Mouse (Mus musculus): Measurements from ENCODE around the gene Rad51d.
A peak's percentile ranks its signal among the peaks of the same experiment; 100 is the strongest.

The Rad51d gene

DNA sequence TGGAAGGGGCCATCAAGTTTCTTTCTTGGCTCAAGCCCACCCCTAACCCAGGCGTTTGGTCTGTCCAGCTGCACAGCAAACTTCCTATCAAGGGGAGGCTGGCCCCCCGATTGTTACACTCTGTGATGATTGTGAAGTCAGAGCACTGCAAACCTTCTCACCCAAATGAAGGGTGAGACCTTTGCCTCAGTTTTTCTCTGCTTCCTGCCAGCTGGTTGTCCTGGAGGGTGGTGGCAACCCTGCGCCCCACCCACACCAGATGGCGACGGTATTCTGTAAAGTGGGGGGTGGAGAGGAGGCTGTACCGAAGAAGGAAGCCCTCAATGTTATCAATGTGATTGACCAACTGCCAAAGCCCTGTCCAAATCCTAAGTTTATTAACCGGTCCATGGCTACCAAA lies 1.5 kb upstream of the Rad51d start, which contains the start of gene Fndc8:
Gene Fndc8 (plus strand): TSS at position 189 of the 400 bp plus-strand sequence.
- no peak for DNase-seq (ENCODE audit: low spot score)

DNA sequence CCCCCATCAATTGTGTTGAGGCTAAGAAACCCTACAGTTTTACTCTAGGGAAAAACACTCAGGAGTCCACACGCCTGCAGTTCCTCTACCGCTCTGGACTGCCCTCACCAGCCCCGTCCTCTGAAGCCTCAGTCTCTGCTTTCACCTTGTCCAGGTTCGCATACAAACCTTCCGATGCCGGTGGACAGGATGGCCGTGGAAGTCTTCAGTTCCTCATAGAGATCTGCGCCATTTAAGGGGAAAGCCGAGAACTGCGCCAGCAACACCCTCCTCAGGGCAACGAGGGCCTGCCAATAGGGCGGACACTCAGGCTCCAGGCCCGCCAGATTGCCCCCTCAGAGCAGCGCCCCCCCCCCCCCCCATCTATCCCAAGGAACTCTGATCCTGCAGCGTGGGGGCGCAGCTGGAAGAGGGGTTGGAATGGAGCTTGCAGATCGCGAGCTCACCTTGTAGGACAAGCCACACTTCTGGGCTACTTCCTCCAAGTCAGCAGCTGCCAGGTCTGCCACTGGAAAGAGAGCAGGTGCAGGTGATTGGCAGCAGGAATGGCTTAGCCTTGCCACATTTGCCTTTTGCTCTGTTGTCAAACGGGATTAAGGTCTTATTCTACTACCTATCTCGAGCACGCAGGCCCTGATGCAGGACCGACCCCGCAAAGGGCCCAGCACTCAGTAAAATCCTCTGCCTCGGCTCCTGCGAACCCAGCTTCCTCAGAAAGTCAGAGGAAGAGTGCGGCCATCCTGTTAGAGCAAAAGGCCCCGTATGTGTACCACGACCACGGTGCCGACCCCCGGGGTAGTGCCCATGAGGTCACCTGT lies 681 bp downstream of the Rad51d start:
- peak; percentile 19 for DNase-seq (ENCODE audit: low spot score)

DNA sequence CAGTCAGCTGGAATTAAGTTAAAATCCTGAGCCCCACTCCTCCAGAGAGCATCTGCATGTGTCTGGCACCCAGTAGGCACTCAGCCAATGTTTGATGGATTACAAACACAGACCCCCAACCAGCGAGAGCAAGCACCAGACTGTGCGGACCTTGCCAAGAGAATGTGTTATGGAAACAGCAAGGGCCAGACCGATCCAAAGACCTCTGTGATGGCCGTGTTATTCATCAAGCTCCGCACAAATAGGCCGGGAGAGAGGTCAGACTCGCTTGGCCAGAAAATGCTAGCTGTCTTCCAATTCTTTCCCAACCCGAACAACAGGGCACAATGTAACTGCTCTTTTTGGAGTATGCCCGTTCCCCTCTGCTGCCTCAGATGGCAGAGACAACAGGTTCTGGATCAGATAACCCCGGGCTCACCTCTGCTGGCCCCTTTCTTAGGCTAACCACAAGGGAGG lies 1.9 kb downstream of the Rad51d start:
- DNase-seq (ENCODE audit: low spot score), result no peak

DNA sequence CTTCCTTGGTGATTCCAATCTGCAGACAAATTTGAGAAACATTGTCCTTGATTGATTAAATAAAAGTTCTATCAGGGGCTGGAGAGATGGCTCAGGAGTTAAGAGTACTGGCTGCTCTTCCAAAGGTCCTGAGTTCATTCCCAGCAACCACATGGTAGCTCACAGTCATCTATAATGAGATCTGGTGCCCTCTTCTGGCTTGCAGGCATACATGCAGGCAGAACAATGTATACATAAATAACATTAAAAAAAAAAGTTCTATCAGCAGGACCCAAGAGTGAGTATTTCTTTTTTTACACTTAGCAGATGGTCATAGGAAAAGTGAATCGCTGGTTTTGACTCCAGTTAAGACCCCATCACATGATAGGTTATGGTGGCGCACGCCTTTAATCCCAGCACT lies 3.9 kb downstream of the Rad51d start:
- no peak for DNase-seq (ENCODE audit: low spot score)

DNA sequence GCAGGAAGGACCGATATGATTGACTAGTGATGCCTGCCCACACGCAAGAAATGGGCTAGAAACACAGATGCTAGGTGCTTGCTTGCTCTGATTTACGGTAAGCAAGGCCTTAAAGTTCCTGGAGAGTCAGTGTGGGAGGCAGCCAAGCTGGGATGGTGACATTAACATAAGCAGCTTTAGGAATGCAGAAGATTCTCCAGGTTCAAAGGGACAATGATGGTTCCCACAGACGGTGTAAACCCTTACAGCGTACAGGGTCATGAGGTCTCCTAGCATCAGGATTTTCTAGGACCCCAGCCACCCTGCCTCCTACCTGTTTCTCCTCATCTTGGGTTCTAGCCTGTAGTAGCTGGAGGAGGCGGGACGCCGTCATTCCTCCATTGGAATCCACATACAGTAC lies 7.2 kb downstream of the Rad51d start:
- no peak for DNase-seq (ENCODE audit: low spot score)

DNA sequence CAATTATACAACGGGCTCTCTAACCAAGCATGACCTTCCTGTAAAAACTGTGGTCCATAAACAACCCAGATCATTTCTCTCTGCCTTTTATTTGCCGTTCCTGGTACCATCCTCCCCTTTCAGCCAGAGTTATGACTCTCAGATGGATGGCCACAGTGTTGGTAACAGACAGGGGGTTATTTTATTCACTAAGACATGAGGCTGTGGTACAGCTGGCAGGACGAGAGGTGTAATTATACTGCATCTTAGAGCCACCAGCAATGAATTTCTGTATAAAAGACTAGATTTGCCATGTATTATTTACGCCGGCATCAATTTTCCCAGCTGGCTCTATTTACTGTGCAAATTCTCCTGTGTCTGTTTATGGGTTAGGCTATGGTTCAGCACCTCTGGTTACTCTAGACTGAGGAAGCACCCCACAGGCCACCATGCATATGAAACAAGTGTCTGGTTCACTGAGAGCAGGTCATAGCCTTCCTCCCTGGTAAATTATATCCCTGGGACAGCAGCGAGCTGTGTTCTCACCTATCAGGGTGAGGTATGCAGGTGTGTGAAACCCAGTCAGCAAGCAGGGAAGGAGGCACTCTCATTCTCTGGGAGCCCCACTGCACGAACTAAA lies 12.6 kb downstream of the Rad51d start:
- no peak for DNase-seq (ENCODE audit: low spot score)

DNA sequence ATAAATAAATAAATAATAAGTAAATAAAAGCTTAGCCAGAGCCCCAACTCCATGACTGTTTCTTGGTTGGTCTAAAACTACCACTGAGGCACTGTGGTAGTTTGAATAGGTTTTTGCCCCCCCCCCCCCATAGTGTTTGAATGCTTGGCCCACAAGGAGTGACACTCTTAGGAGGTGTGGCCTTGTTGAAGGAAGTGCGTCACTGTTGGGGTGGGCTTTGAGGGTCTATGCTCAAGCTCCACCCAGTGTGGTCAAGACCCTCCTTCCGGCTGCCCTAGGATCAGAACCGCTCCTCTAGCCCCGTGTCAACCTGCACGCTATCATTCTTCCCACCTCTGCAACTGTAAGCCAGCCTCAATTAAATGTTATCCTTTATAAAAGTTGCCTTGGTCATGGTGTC lies 14.8 kb downstream of the Rad51d start:
- DNase-seq (ENCODE audit: low spot score), result no peak

DNA sequence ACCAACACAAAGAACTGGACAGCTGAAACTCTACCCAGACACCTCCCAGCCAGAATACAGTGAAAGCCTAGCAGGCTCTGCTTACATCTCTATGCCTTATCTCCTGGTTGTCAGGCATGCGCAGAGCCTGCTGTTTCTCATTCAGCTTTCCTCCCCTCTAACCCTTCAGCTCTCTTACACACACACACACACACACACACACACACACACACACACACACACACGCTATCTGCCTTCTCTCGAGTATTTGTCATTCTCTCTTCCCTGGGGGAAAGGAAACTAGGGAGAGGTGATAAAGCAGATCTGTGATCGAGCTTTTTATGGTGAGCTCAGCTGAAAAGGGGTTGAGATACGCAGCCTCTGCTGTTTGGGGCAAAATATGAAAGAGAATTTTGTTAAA lies 15.5 kb downstream of the Rad51d start:
- no peak for DNase-seq (ENCODE audit: low spot score)

DNA sequence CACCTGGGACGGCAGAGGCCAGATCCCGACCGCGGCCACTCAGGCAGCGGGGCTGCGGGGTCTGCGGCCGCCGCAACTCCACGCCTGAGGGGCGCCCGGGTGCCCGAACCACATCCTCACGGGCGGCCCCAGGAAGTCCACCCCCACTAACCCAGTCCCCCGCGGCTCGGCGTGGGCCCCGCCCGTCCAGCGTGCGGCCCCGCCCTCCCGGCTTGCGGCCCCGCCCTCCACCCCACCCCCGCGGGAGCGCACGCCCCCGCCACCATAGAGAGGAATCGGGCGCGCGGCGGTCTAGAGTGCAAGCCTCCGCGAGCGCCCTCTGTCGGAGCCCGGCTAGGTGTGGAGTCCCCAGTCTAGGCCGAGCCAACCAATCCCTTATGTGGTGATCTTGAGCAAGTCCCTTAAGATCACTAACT lies 19.4 kb downstream of the Rad51d start, which contains the start of gene Rffl:
Gene Rffl (minus strand): TSS at position 180 of the 416 bp plus-strand sequence.
- DNase-seq (ENCODE audit: low spot score), result peak; percentile 98

DNA sequence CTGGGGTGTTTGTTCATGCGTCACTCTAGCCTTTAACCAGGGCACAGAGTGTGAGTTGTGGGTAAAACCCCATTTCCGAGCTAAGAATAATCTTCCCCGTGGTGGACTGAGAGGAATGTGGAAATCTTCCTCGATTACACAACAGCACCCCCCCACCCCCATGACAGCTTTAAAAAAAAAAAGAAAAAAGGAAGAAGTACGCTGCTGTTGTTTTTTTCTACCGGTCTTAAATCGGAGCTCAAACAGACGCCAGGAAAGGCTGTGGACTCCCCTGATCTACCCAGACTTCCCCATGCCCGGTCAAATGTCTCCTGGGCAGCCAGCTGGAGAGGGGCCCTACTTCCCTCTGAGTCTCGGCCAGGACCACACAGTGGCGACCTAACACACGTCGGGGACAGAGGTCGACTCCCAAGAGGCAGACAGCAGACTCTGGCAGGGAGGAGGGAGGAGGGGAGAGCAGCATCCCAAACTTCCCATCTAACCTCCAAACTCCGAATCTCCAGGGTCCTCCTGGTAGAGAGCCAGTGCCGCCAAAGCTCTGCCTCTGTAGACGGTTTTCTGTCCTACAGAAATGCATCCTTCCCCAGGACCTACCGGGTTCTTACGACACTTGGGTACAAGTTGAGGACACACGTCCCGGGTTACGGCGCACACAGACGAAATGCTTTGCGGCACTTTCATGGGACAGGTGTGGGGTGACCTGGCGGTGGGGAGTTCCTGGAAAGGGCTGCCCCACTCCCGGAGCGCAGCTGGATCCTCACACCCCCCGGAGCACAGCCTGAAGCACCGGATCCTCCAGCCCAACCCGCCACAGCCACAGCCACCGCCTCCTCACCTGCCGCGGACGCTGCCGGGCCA lies 20.0 kb downstream of the Rad51d start:
- DNase-seq (ENCODE audit: low spot score), result peak; percentile 36

DNA sequence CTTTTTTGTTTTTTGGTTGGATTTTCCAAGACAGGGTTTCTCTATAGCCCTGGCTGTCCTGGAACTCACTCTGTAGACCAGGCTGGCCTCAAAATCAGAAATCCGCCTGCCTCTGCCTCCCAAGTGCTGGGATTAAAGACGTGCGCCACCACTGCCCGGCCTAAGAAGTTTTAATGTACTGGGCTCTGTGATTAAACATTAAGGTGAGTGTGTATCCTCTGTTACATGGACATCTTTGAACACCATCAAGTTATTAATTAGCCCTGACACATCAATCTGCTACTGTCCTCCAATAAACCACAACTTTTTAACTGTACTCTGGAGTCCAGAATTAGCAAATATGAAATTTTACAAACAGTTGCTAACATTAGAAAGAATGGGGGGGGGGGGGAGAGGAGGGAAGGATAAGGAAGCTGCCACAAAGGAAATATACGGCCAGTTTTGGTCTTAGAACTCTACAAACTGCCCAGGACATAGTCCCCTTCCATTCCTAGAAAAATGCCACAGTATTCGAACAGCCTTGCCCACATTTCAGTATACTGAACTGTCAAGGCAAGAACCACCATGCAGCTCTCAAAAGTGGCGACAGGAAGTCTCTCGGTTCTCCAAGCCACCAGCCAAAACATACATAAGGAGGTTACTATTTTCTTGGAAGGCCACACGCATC lies 20.8 kb downstream of the Rad51d start:
- no peak for DNase-seq (ENCODE audit: low spot score)

DNA sequence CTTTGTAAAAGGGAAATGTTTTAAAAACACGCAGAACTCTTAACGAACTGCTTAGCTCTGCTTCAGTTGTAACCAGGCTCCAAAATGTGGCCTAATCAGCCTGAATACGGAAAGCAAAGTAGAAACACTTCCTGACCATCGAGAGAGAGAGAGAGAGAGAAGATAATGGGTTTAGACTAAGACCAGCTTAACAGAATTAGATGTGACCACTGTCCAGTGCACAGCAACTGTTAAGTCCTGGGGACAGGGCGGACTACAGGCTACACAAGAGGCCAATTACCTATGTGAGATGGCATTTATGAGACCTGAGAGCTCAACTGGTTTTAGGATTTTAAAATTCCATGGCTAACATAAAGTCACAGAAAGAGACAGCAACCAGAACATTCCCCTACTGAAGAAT lies 22.5 kb downstream of the Rad51d start:
- DNase-seq (ENCODE audit: low spot score), result no peak

DNA sequence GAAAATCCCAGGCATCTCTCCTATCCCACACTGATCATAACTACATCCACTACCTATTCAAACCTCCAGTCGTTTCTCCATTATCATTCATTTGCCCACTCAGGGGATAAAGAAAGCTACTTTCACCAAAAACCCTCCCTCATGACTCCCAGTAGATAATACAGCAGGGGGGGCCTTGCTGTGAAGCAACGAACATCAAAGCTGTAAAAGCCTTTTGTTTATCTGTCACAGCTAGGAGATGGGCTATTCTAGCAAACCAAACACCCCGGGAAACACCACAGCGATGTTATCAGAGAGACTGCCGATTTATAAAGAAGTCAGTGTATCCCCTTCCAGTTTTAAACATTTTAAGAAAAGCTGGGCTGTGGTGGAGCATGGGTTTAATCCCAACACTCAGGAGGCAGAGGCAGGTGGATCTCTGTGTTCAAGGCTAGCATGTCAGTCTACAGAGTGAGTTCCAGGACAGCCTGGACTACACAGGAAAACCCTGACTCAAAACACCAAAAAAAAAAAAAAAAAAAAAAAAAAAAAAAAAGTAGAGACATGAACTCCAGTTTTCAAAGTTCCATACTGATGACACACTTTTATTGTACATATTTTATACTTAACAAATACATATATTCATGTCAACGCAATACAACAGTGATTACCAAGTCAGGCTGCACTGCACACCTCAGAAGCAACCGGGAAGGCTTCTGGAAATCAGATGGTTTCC lies 23.4 kb downstream of the Rad51d start:
- no peak for DNase-seq (ENCODE audit: low spot score)

DNA sequence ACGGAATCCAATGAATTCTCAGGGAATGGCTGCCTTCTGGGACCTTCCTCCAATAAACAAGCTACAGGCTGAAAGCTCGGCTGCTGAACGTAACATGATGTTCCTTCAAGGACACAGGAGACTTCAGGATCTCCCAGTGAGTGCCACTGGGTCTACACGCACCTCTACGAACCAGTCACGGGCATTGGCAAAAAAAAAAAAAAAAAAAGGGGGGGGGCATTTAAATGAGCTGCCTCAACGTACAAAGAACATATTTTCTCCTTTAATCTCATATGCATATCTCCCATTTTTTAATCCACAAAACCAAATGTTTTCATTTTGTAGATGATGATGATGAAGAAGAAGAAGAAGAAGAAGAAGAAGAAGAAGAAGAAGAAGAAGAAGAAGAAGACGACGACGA lies 24.5 kb downstream of the Rad51d start:
- DNase-seq (ENCODE audit: low spot score), result no peak

DNA sequence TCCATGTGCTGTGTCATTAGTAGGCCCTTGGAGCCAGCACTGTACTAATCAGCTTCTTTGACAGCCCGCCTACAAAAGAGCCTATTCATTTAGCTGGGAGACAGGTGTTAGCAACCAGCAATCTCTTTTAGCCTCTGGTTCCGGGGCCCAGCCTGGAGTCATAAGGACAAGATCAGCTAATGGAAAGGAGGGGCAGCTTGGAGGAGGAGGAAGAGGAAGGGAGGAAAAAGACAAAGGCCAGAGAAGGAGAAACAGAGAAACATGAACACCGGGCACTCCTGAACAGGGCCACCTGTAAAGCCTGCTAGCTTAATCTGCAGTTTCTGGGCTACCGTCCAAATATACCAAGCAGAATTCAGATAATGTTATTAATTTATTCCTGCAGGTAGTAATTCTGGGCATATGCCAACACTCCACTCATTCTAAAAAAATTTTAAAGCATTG lies 26.9 kb downstream of the Rad51d start:
- DNase-seq (ENCODE audit: low spot score), result no peak

DNA sequence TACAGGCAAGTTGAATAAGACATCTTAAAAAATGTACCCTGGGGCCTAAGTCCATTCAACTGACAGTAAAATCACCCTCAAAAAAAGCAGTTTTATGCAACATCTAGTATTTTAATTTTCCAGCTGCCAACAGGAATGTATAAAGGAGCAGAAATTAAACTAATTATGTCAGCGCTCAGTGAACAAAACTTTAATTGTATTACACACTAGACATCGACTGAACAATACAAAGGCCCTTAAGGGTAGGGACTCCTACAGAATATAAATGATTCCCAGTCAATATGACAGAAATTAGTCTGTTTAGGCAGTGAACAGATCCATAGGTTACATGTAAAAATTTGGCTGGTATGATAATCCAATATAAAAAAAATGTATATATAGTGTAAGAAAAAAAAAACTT lies 27.4 kb downstream of the Rad51d start:
- DNase-seq (ENCODE audit: low spot score), result no peak

DNA sequence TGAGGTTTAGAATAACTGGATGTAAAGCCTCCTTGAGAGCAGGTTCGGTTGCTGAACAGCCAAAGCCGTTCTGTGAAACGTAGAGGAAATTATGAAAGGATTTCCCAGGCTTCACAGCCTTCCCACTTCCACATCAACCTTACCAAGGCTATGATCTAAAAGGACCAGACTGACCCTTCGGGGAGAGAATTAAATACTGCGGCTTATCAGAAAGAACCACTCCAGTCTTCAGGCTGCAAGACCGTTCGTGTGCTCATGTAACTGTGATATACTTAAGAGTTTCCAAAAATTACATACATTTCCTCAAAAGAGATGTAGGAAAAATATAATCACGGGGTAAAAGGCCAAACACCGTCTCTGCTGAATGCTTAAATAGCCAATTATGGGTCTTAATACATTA lies 27.8 kb downstream of the Rad51d start:
- DNase-seq (ENCODE audit: low spot score), result no peak

DNA sequence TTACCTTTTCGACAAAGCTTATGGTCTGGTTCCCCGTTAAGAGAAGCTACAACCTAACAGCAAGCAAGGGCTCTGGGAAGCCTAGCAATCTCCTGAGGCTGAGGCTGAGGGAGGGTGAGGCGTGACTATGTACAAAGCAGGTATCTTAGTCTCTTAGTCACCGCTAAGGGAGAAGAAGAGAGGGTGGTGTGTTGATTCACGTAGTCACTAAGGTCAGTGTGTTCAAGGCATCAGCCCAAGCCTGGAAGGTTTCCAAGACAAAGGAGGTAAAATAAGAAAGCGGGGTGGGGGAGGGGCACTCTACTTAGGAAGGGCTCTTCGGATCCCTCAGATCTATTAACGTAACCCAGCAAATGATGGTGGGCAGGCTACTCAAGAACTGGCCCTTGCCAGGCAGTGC lies 28.9 kb downstream of the Rad51d start:
- no peak for DNase-seq (ENCODE audit: low spot score)

DNA sequence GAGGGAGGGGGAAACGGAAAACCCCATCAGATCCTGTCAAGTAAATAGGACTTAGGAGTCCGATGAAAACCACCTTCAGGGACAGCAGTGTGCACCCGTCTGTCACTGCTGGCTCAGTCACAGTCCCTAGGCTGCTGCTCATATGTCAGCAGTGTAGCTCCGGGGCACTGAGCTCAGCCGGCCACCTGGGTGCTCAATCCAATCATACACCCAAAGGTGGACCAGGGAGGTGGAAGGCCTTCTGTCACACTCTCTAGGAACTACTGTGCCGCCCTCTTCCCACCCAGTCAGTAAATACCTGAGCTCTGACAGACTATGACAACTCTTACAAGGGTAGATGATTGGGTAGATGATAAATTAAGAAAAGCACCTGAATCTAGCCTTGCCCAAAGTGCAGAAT lies 29.7 kb downstream of the Rad51d start:
- DNase-seq (ENCODE audit: low spot score), result no peak

DNA sequence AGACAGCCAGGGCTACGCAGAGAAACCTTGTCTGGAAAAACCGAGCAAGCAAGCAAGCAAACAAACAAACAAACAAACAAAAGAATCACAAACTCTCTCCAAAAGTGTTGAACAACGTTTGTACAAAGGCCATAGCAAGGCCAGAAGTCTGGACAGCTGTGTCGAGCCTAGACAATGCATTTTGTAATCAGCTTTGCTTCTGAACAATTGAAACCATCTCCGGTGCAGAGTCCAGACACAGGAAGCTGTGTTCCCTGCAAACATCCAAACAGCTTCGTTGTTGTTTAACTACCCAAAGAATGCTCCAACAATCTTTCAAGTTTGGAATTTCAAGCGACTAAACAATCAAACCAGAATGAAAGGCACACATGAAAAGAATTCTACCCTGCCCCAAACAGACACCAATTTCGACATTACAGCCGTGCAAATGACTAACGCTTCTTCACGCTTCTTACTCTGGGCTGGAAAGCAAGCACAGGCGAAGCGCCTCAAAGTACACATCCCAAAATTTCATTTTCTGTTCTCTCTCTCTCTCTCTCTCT lies 33.0 kb downstream of the Rad51d start:
- DNase-seq (ENCODE audit: low spot score), result no peak

DNA sequence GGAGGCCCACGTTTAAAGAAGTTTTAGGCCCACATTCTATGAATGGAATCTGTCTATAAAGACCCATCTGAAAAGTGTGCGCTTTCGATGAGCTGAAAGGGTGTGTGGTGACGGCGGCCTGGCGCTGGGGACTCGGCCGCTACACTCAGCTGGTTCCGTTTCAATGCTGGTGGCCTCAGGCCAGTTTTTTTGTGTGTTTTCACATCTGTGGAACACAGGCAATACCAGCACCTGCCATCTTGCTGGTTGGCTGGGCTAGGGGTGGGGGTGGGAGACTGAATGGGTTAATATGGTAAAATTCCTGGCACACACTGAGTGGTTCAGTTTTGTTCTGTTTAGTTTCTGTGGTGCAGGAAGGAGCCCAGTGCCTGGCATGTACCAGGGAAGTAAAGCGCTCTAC lies 34.4 kb downstream of the Rad51d start:
- DNase-seq (ENCODE audit: low spot score), result no peak
